Mouse (Mus musculus): ENCODE data around the gene Elmsan1. TPM values are rescaled to one million over a fixed set of nuclear protein-coding genes. Genes with fewer than 3 reads are reported as not detected.

Gene Elmsan1
- total RNA-seq, 2 experiments from 2014 or later, result 22.0 to 23.3 TPM

DNA sequence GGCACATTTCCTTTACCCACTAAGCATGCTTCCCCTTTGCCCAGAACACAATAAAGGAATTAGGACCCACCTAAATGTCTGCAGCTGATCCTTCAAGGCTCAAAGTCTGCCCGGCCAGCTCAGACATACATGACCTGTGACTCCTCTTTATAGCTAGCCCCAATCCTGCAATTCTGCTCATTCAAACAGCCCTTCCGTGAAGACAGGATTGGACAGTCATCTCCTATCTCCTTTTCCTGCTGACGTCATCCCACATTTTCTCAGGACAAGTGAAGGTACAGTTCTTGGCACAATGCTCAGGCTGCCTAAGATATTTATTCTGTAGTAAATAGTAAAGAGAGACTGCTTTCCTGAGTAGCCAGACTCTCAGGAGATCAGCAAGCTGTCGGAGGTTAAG lies 1.6 kb downstream of the Elmsan1 start:
- DNase-seq (ENCODE audit: low spot score in 2 of 2), result no peak

DNA sequence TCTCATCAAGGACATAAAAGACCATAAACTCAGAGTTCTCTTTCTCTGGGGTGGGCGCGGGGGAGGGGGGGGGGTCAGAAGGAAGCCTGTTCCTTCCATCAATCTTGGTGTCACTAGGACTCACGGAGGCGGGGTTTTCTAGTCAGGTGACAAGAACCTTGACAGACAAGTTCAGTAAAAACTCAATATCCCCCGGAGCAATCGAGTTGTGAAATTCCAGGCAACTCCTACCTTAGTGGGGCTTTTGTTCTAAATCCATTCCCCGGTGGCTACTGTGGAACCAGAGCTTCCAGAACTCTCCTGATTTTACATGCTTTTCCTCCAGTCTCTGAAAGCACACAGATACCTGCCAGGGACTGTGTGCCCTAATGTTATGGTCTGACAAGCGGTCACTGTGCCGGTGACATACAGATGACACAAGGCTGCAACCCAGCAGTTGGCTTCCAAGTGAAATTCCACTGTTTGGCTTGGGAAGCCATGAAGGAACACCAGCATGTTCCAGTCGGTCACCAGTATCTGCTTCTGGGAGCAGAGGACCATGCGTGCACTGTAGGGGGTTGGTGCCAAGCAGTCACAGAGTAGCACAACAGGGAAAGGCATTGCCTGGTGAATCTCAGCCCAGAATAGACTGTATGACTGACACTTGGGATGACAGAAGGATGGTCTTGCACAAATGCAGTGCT lies 2.8 kb downstream of the Elmsan1 start:
- DNase-seq (ENCODE audit: low spot score in 2 of 2), result no peak

DNA sequence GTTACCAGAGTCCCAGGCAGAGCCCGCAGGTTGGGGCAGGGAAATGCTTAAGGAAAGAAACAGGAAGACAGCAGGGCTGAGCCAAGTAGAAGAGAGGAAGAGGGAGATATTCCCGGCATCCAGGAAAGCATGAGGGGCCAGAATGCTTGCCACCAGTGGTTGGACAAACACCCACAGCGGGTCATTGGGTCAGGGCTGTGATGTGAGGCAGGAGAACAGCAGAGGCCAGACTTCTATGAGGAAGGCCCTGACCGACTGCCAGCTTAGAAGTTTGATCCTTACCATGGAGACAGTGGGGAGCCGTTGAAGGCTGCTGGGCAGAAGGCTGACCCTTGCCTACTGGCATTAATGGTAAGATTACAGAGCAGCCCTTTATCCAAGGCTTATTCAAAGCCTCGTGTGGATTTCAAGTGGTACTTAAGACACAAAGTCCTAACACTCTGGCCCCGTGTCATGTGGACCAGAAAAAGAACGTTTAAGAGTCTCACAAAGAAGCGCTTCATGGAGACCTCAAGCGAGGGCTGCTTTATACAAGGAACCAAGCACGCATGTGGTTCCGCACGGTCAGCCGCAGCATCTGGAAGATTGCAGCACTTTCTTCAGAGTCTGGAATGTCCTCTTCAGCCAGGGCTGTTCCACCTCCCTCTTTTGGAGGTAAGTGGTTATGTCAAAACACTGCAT lies 4.0 kb downstream of the Elmsan1 start:
- DNase-seq (ENCODE audit: low spot score in 2 of 2), result no peak

DNA sequence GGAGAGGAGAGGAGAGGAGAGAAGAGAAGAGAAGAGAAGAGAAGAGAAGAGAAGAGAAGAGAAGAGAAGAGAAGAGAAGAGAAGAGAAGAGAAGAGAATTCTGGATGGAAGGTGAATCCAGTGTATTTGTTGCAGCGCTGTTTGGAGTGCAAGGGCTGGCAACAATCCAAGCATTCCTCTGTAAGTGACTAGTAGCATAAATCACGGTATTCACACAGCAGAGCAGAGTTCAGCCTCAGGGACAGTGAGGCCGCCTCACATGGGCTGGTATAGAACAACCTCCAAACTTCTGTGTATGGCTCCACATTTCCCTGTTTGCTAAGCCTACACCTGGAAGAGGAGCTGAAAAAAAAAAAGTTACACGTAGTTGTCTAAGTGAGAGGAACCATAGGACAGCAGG lies 6.4 kb downstream of the Elmsan1 start:
- DNase-seq (ENCODE audit: low spot score in 2 of 2), result no peak

DNA sequence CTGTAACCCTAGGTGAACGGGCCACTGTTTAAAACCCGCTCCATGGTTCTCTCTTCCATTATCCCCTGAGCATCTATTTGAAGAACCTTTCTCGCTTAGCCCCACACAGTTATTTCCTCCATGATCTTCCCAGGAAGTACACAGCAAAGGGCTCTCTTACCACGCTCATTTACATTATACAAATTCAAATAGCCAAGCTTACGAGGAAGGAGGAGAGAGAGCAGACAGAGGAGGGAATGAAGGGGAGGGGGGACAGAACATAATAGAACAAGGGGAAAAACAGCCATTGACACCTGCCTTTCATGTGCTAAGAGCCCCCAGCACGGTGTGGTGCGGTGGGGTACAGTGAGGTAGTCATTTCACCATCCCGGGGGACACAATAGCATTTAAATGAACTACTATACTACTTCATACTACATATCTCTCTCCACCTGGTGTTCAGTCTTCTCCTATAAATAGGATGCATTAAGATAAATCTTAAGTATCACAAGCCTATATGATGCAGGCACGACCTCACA lies 7.6 kb downstream of the Elmsan1 start:
- no peak for DNase-seq (ENCODE audit: low spot score in 2 of 2)

DNA sequence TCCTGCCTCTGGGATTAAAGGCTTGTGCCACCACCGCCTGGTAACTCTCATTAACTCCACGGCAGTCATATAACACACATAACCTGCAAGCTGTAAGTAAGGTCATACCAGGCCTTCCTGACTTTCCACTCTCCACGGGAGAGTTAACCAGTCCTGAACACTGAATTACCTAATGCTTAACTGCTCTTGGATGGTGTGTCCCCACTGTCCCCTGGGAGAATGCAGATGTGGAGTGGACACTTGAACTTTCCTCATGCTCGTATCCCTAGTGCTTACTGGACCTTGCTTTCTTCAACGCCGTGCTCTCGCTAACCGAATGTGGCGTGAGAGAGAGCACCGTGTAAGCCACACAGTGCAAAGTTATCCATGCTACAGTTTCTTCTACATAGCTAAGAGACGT lies 8.4 kb downstream of the Elmsan1 start:
- no peak for DNase-seq (ENCODE audit: low spot score in 2 of 2)

DNA sequence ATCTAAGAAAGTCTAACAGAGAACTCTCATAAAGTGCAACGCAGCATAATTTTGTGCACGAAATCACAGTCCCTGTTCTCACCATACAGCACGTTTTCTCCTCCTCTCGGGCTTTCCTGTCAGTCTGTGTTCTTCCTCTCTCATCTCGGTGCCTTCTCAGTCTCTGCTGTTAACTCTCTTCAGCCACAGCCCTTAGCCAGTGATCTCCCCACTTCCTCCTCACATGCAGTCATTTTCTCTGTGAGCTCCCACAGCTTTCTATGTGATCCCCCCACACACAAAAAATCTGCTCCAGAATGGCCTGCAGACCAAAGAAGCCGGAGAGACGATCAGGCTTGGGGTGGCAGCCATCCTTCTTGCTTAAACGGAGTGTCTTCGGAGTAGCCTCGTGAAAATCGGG lies 9.6 kb downstream of the Elmsan1 start:
- DNase-seq (ENCODE audit: low spot score in 2 of 2), result no peak

DNA sequence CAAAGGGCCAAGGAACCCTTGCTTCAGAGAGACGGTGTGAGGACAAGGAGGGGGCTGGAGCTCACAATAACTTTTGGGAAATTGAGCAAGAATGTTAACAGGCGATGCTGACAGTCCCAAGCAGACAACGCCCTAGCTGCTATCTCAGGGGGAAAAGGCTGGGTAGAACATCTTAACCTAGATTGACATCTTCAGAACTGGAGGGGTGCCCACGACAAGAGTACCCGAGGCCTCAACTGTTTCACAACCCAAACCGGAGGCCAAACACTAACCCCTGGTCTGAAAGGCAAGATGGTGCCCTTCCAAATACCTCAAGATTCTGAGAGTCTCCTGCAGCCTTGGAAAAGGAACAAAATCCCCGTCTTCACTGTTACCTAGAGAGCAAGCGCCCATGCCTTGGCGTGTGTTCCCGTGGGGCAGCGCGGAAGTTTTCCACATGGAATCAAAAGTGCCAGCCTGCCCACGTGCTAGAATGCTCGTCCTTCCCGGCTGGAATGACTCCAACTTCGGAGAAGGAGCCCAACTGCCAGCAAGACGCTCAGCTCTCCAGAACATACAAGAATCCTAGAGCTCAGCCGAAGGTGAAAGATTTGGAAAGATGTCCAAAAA lies 11.4 kb downstream of the Elmsan1 start:
- no peak for DNase-seq (ENCODE audit: low spot score in 2 of 2)

DNA sequence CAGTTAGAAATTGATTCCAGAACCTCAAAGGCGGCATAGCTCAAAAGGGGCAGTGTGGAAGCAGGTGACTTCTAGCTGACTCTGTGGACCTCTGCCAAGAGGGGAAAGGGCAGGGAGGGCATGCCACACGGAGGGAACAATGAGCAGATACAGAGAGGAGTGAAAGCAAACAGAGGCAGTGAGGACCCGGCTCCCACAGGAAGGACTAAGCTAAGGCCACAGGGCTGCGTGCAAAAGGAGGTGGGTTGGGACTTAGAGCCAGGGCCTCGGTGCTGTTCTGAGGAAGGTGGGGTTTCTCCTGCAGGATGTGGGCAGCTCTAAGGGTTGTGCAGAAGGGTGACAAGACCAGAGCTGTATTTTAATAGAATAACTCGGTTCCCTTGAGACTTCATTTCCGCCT lies 12.2 kb downstream of the Elmsan1 start:
- no peak for DNase-seq (ENCODE audit: low spot score in 2 of 2)

GRCm38 (mm10) chr12:84205659-84206185 lies 13.0 kb downstream of the Elmsan1 start:
- DNase-seq (ENCODE audit: low spot score in 2 of 2), result no peak

GRCm38 (mm10) chr12:84204662-84205061 lies 14.0 kb downstream of the Elmsan1 start:
- no peak for DNase-seq (ENCODE audit: low spot score in 2 of 2)

- DNase-seq (ENCODE audit: low spot score in 2 of 2), result no peak
Observed at GRCm38 (mm10) chr12:84203778-84204216, 14.9 kb downstream of the Elmsan1 start.

DNA sequence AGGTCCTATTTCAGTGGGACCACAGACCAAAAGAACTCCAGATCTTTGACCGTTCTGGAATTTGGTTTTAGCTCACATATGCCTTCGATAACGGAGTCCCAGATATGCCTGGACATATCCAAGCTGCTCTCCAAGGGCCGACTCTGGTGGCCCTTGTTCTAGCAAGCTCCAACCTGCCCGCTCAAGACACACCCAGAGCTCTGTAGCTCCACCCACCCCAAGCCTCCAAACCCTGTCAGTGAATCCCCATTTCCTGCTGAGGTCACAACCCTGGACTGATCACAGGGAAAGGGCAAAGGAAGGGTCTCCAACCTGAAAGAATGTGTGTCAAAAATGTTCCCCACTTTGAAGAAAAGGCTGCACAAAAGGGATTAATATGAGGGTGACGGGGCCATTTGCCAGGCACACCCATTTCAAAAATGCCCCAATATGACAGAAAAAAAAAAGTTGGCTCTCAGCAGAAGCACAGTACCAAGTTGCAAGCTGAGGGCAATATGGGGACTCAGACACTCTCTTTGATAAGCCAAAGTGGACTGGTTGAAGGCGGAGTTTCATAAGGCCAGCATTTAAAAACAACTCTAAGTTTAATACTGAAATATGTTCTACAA lies 15.4 kb downstream of the Elmsan1 start:
- DNase-seq (ENCODE audit: low spot score in 2 of 2), result no peak

GRCm38 (mm10) chr12:84202561-84202960 lies 16.1 kb downstream of the Elmsan1 start:
- no peak for DNase-seq (ENCODE audit: low spot score in 2 of 2)

- DNase-seq (ENCODE audit: low spot score in 2 of 2), result no peak
Observed at GRCm38 (mm10) chr12:84201686-84202484, 16.8 kb downstream of the Elmsan1 start.

GRCm38 (mm10) chr12:84201222-84201621 lies 17.5 kb downstream of the Elmsan1 start:
- no peak for DNase-seq (ENCODE audit: low spot score in 2 of 2)

- DNase-seq (ENCODE audit: low spot score in 2 of 2), result no peak
Observed at GRCm38 (mm10) chr12:84198880-84199279, 19.8 kb downstream of the Elmsan1 start.

DNA sequence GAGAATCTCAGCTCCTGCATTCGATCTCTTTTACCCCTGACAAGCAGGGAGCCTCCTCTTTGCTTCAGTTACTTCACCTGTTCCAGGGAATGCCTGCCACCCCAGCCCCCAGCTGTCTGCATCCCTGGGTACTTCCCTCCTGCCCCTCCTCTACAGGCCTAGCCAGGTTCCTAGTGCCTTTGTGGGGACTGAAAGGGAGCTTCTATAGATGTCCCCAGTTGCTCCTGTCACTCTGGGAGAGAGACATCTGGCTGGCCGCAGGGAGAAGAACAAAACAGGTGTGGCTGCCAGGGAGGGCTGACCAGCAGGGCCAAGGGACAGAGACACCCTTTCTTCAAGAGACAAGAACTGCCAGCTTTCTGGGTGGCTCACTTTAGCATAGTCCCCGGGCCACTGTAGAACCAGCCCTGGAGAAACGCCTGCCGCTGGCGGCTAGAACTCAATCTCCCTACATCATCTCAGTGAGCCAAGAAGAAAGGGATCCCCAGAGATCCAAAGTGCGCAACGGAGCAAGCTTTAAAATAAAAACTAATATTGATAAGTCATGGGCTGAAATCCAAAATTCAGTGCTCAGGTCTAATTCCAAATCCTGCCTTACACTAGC lies 20.5 kb downstream of the Elmsan1 start:
- peak in 1 of 2 experiments; percentile 27 for DNase-seq (ENCODE audit: low spot score in 2 of 2)

DNA sequence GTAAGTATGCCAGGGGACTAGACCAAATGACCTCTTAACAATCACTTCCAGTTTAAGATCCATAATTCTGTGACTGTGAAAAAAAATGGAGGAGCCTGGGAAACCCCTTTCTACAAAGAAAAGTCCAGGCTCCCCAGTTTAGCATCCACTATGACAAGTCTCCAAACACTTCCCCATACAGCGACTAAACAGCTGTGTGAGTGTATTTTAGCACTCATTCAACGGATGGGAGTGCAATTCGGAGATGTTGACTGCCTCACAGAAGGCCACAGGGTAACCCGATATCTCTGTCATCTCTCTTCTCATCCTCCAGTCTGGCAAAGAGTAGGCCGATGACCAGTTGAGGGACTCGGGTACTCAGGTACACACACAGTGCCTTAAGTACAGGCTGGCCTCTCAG lies 23.5 kb downstream of the Elmsan1 start:
- DNase-seq (ENCODE audit: low spot score in 2 of 2), result no peak

DNA sequence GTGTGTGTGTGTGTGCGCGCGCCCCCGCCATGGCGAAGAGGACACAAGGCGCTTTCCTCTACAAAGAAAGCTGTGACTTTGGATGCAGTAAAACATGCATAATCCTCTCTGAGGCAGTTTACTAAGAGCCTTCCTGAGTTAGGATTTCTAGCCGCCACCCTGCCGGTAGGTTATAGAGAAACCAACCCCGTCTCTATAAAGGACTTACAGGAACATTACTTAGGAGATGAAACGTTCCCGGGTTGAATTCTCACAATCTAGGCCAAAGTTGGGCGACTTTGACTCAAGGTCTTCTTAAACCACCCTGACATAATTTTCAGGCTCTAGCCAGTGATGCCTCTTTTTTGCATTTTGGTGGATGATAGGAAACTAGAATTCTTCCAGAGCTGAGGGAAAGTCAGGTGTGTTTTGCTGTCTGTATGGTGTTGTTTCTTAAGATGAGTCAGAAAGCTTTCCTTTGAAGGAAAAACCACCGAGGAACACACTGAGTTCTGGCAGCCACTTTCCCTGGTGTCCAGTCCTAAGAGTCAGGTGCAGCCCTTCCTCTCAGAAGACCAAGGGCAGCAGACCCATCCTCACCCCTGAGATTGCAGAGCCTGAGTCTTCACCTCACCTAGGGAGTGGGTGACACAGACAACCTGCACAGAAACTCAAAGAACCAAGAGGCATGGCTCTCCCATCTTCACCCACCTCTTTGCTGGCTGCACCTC lies 24.1 kb downstream of the Elmsan1 start:
- no peak for DNase-seq (ENCODE audit: low spot score in 2 of 2)
